Mouse (Mus musculus) ES-Bruce4 (cell line): ENCODE results near the gene Pxmp2.

ENCODE experiments used
- CTCF ChIP-seq: IDR thresholded peaks from one replicate; pipeline ENCODE4 v1.8.1; 2011; ENCODE audit warnings: low read depth, low read length
- EP300 ChIP-seq: IDR thresholded peaks from 2 replicates; pipeline ENCODE4 v1.6.1; 2011; ENCODE audit warnings: low read depth, low read length; ENCODE audit not compliant: insufficient read depth

DNA sequence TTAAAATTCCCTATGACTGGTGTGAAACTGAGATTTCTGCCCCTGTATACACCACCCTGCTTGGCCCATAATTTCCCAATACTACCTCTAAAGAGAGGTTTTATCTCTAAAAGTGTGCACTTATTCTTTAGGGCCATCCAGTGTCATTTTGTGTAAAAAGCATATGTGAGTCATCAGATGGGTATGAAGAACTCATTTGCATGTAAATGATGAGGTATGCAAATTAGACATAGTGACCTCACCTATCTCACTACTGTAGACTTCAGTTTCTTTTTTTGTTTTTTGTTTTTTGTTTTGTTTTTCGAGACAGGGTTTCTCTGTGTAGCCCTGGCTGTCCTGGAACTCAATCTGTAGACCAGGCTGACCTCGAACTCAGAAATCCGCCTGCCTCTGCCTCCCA, 27.1 kb upstream of the Pxmp2 start:
- TF ChIP-seq CTCF: no peak
- TF ChIP-seq EP300: no peak
